Mouse (Mus musculus) c-Kit-negative CD71-positive TER-119-positive erythroid progenitor cells, embryonic 14.5 days (primary cell): ENCODE results near the gene Spata1.
A peak's percentile ranks its signal among the peaks of the same experiment; 100 is the strongest.
"Not testable (repeated sequence)": the region's sequence is repeated elsewhere in the genome, so short reads cannot be mapped to it uniquely, and the experiment has no call there.

ENCODE experiments used
- DNase-seq: peaks from one replicate; pipeline ENCODE4 v3.0.0-alpha.2; 2013; ENCODE audit warnings: low read depth, low spot score

Spata1 gene

DNA sequence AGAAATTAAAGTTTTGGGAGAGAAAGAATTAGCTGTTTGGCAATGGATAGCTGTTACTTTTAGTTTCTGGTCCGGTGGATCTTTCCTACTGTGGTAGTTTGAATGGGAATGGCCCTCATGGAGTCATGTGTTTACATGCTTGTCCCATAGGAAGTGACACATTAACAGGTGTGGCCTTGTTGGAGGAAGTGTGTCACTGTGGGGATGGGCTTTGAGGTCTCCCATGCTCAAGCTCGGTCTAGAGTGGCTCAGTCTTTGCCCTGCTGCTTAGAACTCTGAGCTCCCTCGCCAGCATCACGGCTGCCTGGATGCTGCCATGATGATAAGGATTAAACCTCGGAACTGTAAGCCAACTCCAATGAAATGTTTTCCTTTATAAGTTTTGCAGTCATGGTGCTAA is 48.2 kb downstream of the Spata1 start:
- DNase-seq: no peak

DNA sequence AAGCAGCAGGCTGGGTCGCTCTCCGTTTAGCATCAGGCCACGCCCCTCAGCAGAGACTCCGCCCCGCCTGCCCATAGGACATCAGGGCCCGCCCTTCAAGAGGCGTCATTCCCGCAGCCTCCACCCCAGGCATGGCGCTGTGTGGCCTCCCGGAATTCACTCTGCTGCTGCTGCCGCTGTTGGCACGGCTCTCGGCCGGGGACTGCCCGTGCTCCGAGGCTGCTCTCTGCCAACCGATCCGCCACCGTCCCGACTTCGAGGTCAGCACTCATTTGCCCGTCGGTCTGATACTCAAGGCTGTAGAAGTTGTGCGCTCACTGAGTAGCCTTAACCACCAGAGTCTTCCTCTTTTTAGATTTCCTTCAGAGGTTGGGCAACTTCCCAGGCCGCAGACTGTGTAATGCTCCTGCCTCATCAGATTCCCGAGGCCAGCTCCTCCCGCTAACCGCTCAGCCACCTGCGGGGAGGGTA is 49.1 kb downstream of the Spata1 start:
- DNase-seq: peak; percentile 82

DNA sequence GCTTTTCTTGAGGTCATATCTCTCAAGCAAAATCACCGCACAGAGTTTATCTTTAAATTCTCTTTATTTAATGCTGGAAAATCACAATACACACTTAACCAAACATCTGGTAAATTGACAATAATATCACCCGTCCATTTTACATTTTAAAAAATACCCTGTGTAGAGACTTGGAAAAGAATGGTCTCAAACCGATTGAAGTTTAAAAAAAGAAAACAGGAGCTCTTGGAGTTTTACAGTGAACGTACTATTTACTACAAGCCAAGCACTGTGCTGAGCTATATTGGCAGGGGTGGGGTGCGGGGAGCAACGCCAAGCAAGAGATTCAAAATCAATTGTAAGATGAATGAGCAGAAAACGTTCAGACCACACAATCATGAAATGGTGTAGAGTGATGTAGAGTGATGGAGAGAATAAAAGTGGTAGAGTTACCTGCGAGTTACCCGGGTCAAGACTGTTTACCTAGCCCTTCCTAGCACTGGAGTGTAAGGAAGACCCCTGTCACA is 49.8 kb downstream of the Spata1 start, which contains the start of gene Ctbs:
Ctbs (plus strand) TSS at position 51 of the 506 bp plus-strand sequence.
- no peak for DNase-seq

DNA sequence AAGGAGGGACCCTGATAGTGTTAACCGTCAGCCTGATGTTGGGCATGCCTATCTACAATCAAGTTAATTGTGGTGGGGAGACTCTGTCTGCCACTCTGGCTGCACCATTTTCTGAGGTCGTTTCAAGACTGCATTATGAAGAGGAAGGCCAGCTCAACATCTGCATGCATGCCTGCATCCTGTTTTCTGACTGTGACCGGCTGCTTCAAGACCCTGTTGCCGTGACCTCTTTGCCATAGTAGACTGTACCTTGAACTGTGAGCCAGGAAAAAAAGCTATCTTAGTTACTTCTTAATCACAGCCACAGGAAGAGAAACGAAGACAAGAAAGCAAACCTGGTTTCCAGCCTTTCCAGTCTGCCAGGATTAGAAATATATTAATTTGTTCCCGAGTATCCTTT is 50.6 kb downstream of the Spata1 start:
- DNase-seq: no peak

DNA sequence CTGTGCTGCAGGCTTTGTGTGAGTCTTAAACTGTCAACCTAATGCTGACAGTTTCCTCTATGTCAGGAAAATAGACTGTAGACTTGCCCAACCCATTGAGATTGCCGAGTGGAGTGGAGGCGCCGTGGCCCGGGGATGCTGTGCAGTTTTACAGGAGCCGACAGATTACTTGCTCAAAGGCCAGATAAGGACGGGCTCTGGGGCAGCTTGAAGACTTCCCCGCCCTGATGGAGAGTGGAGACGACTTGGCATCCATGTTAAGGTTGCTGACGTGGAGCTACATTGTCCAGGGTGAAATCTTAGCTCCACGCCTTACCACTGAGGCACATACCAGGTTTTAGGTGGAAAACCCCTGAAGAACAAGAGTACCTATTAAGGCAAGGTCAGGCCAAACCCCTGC is 51.2 kb downstream of the Spata1 start:
- DNase-seq: no peak

DNA sequence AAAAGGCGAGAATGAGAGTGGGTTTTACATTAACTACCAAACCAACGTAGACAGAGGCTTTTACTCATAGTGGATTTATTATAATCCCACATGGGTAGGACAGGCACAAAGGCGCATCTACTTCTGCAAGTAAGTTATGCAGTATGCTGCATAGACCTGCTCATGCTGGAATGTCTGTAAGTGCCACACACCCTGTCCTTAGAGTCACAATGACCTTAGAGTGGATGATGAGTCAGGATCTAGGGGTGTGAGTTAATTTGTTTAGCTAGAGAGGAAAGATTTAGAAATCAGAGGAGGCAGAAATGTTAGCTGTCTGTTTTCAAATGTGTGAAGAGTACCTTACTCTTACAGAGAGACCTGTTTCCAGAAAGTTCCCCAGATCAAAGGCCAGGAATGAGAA is 52.0 kb downstream of the Spata1 start:
- no peak for DNase-seq

DNA sequence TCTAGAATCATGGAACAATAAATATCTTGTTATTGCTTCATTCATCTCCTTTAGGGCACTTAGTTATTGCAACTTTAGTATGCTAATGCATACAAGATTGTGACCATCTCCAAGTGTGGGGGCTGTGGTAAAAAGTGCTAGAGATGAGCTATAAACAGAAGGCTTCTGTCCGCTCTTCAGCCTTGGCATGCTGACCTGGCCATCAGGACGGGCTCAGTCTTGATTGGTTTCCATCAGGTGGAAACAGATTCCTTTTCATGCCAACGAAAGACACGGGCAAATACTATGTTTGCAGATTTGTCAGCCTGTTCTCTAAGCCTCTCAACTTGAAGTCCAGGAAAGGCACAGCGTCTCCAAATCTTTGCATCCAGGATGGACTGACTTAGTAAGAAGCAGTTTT is 52.4 kb downstream of the Spata1 start:
- no peak for DNase-seq

DNA sequence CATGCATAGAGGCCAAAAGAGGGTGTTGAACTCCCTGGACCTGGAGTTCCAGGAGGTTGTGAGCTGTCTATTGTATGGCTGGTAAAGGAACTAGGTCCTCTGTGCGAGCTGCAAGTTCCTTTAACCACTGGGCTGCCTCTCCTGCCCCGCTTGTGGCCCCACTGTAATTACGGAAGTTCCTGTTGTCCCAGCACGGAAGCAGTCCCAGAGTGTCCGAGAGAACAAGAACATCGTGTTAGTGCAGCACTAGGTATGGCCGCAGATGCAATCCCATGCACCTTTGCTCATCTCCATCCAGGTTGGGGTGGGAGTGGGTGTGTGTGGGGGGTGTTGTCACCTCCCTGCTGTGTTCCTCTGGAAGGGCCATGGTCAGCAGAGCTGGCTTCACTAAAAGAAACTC is 54.7 kb downstream of the Spata1 start:
- DNase-seq: no peak

DNA sequence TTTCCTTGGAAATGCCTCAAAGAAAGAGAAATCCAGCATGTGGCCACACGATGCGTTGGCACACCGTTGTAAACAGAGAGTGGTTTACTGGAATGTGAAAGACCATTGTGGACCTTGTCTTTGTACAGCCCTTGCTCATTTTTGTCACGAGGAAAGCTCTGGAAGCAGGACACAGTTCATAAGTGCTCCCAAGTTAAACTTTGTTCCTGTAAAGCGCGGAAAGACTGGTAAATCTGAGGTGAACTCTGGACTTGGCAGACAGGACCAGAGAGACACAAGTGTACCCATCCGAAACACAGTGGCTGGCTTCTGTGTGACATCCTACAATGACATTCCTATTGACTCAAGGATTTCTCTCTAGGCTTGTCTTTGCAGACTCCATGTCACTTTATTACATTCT is 56.2 kb downstream of the Spata1 start:
- DNase-seq: no peak

DNA sequence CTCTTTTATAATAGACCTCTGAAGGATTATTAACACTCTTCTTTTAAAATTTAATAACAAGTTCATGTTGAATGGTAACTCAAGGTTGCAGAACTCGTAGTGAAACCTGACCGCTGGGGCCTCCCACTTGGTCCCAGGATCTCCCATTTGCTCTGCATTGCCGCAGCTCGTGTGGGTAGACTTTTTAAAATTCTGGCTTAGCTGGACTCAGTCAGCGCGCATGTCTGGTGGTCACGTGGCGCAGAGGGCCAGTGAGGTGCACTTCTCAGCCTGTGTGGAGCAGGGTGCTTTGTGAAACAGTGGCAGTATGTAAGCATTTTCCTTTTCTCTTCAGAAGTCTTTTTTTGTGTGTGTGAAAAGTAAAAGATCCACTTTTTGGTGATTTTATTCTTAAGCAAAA is 56.6 kb downstream of the Spata1 start:
- DNase-seq: no peak

DNA sequence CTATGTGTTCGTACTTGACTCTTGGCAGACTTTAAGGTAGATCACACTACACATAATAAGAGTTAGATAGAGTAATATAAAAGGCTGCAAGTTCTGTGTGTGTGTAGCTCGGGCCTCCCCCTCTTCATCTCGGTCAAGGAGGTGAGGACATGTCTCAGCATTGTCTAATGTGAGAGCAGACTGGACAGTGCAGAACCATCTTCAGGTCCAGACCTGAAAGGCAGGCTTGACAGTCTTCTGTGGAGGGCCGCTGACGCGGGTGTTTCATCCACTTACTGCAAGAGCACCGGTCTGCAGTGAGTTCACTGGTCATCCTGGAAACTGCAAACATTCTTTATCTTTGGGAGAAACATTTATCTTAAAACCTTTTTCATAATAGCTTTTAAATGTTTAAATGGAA is 57.1 kb downstream of the Spata1 start:
- no peak for DNase-seq

DNA sequence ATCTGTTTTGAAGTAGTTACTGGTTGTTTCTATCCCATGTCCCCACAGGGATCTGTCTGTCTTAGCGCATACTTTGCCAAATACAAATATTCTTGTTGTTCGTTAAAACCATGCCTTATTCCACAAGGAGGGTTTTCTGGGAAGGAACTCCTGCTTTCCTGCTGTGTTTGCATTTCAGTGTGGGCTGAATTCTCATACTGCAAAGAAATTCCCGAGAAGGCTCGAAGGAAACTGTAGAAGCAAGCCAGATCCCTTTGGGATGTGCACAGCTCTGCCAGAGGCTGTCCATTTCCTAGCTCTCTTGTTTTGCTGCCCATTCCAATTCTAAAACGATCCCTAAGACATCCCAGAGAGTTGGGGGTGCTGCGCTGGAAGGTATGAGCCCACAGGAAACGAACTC is 59.1 kb downstream of the Spata1 start:
- no peak for DNase-seq

DNA sequence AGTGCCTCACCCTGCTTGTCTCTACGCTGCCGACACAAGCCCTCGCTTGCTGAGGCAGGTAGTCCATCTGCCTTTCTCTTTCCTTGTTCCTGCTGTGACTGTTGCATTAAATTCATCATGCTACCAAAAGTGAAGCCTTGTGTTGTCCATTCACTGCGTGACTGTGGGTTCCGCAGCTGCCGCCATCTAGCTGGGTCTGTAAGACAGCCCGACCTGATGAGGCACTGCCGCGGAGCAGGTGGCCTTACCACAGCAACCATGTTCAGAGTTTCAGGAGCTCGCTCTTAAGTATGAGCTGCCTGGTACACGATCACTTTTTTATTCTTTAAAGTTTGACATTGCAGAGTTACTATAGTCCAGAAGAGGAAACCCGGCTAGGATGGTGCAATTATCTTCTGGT is 59.5 kb downstream of the Spata1 start:
- no peak for DNase-seq

DNA sequence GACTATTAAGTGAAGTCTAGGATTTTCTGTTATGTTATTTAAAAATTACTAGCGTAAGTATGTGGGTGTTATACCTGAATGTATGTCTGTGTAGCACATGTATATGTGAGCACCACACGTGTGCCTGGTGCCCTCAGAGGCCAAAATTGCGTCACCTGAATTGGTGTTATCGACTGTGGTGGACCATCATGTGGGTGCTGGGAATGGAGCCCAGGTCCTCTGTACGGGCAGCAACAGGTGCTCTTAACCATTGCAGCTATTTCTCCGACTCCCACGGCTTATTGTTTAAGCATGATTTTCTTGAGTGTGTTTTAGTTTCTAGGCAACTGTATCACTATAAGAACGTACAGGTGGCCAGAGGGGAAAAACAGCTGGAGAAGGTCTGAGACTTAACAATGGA is 63.4 kb downstream of the Spata1 start:
- no peak for DNase-seq

DNA sequence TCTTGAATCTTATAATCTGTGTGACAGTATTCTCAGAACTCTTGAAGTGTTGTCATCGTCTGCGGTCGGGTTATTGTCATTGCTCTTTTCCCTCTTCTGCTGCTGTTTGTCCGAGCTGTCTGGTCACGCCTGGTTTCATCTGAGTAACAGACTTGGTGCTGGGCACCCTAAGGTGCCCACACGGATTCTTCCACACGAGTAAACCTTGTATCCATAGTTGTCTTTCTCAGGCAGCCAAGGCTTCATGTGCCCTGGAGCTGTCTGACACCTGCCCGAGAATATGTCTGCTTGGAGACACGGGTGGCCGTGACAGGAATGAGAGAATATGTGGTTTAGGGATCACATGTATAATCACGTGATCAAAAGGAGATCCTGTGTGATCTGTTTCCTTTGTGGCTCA is 64.0 kb downstream of the Spata1 start:
- DNase-seq: no peak

DNA sequence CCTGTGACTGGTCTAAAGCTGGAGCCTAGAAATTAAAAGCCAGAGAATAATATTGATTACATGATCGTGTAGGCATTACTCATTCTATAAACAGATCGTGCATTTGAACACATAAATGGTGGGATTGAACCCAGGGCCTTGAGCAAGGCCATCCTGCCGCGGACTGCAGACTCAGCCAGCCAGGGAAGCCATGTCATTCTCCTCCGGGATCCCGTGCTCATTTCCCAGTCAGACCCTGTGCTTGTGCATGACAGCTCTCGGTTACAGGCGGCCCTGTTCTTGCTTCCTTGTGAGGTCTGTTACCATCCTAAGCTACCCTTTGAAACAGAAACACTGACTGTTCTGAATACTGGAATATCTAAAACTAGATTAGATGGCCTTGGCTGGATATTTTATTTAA is 64.9 kb downstream of the Spata1 start:
- DNase-seq: no peak

DNA sequence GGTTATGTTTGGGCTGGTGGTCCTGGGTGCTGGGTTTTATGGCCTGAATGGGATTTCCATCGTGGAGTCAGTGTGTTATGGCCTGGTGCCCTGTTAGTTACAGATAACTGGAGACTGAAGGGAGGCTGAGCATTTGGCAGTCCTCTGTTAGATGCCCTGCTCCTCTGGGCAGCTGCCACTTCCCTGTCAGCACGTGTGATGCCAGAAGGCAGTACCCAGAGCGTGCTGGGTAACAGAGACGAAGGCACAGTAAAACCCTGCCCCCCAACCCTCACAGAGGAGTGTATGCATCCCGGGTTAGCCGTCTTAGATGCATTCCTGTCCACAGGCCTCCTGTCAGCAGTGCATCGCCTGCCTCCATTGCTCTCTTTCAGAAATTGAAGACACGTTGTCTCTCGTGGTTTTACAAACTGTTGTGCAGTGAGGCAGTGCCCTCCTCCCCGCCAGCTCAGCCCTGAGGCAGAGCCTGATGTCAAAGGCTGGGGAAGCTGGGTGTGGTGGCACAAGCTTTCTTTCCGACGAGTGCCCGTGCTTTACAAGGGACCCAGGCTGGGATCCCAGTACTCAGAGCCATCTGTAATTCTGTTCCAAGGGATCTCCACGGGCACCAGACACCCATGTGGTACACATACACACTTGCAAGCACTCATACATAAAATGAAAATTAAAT is 65.7 kb downstream of the Spata1 start:
- no peak for DNase-seq

DNA sequence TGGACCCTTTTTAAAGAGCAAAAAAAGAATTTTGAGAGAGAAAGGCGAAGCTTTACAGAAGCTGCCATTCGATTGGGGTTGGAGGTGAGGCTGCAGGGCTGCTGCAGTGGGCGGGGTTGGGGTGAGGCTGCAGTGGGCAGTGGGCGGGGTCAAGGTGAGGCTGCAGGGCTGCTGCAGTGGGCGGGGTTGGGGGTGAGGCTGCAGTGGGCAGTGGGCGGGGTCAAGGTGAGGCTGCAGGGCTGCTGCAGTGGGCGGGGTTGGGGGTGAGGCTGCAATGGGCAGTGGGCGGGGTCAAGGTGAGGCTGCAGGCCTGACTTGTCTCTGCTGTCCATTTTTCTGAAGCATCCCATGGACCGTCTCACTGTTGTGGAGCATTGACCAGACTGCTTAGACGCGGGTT is 66.5 kb downstream of the Spata1 start:
- not testable (repeated sequence) for DNase-seq

DNA sequence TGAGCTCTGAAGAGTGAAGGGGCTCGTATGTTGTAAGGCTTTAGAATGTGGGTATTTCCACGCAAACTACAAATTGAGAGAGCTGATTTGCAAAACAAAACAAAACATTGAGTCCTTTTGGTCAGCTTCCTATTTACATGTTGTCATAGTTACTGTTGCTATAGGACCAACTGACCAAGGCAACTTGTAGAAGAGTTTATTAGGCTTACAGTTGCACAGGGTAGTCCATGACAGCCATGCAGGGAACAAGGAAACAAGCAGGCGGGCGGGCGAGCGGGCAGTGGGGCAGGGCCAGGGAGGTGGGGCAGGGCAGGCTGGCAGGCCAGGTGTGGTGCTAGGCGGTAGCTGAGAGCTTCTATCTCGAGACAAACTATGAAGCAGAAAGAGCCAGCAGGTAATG is 73.1 kb downstream of the Spata1 start:
- DNase-seq: no peak

DNA sequence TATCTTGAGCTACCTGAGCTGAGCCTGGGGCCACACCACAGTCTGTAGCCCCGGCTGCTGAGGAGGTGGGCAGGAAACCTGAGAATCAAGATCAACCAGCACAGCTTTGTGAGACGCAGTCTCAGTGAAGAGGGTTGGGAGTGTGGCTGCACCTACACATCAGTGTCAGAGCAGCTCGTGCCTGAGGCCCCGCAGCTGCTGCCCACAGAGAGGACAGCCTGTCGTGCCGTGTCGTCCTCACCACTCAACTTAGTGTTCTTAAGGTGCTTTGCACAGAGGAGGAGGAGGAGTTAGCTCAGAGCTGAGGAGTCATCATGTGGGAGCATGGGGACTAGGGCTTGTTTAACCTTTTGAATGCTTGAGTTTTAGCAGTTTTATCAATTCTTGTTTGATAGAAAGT is 73.7 kb downstream of the Spata1 start:
- DNase-seq: no peak

DNA sequence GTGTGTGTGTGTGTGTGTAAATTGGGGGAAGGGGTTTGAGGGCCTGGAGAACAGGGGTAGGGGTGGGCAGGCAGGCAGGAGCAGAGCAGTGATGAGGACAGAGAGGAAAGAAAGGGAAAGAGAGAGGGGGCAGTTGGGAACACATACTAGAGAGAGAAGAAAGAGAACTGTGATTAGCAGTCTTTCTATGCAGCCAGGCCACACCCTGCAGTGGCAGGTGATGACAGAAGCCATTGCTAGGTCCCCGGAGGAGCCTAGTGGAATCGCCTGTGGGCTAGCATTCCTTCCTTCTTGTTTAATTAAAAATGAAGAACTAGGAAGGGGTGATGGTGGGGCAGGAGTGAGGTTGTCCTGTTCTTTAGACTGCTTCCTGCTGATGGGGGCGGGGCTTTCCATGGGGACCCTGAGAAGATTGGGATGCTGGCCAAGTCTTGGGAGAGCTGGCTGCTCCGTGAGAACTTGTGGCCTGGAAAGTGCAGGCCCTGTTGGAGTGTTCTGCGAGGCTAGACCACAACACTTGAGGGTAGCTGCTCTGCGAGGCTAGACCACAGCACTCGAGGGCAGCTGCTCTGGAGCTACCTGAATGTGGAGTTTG is 75.2 kb downstream of the Spata1 start:
- no peak for DNase-seq

DNA sequence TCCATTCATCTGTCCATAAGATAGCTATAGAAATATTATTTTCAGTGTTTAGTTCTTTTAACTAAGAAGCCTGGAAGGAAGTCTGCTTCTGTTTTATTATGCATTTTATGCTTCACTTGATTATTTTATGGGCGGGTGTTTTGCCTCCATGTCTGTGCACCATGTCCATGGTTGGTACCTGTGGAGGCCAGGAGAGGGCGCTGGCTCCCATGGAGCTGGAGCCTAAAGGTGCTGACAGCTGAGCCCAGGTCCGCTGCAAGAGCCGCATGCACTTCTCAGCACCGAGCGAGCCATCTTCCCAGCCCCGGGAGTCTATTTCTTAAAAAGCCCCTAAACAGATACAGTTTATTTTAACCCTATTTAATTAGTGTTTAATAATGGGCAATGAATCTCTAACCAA is 75.8 kb downstream of the Spata1 start:
- no peak for DNase-seq

DNA sequence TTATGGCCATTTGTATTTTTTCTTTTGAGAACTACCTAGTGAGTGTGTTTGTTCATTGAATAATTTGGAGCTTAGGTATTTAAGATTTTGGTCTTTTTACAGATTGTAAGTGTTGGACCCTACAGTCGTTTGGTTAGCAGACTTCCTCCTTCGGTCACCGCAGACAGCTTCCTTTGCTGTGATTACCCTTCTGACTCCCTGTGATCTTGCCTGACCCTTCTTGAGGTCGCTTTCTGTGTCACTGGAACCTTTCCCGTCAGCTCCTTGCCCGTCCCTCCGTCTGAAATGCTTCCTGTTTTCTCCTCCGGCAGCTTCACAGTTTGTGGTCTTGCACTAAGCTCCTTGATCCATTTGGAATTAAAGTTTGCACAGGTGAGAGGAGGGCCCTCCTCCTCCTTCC is 77.8 kb downstream of the Spata1 start:
- no peak for DNase-seq
